Mouse (Mus musculus) erythroid progenitor cell, adult 5-6 weeks (primary cell): Measurements from ENCODE around the gene Frat1. TPM values are rescaled to one million over a fixed set of nuclear protein-coding genes. Genes with fewer than 3 reads are reported as not detected.

Experiments
- ATAC-seq: replicated peaks from 2 replicates; pipeline ENCODE4 v1.8.0; 2016; ENCODE audit warnings: moderate number of reproducible peaks, mild to moderate bottlenecking, moderate TSS enrichment, inconsistent platforms; ENCODE audit not compliant: poor library complexity, low FRiP score, severe bottlenecking
- total RNA-seq, 2 experiments: library from RNA; stranded (forward) in 1 of 2; stranded (reverse) in 1 of 2; fragments of 150-400 nt in 1 of 2; fragments of 186-747, 209-891 nt in 1 of 2; gene quantifications; 2 replicates each; pipeline versions ENCODE4 v1.2.3 to v1.2.4; 2015 to 2017; ENCODE audit warnings: low replicate concordance in 2 of 2

Gene Frat1
- total RNA-seq (2015; ENCODE audit: low replicate concordance): 3.2 and 3.8 TPM in 2 replicates
- total RNA-seq (2017; ENCODE audit: low replicate concordance): 0.26 and 2.6 TPM in 2 replicates

DNA sequence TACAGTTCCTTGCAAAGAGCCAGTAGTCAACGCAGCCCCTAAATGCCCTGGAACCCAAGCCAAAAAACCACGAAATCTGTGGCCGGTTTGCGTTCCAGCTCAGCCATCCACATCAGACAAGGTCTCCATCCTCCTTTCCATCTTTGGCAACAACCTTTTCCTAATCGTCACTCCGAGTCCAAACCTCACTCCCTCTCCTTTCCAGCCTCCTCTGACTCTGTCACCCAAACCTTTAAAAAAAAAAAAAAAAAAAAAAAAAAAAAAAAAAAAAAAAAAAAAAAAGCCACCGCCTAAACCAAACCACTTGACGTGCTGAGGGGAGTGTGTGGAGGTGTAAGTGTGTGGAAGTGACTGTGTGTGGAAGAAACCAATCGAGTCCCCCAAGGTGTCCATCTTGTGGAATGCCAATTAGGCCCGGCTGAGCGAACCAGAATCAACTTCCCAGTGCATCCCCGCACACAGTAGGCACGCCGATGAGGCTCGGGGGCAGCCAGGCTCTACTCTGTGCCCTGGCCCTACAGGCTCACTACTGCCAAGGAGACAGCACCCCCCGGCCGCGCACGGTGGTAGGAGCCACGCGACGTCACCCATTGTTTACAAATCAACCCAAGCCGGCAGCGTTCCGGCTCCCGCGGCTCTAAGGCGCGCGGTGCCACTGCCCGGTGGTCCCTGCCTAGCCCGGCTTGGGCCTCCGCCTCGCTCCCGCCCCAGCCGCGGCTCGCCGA, at the start of gene Frat1:
Gene Frat1 (plus strand): TSS at position 590 of the 725 bp plus-strand sequence.
- peak; percentile 91 for ATAC-seq

GRCm38 (mm10) chr19:41786896-41787295, 42.9 kb upstream of the Frat1 start:
- ATAC-seq: no peak

- no peak for ATAC-seq
These were observed 40.4 kb upstream of the Frat1 start for GRCm38 (mm10) chr19:41789110-41789961.

DNA sequence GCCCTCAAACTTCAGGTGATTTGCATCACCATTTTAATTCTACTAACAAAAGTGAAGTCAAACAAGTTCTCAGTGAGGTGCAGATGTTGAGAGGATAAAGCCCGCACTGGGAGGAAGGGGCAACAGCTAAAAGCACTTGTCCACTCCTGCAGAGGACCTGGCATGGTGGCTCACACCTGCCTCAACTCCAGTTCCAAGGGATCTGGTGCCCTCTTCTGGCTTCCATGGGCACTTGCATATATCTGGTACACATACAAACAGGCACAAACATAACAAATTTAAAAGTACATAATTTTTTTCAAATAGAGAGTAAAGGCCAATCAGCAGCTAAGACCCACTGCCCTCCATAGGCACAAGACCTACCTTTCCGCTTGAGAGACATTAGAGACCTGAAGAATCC, 38.4 kb upstream of the Frat1 start:
- peak; percentile 55; the same call in 1 of the 2 replicates for ATAC-seq

DNA sequence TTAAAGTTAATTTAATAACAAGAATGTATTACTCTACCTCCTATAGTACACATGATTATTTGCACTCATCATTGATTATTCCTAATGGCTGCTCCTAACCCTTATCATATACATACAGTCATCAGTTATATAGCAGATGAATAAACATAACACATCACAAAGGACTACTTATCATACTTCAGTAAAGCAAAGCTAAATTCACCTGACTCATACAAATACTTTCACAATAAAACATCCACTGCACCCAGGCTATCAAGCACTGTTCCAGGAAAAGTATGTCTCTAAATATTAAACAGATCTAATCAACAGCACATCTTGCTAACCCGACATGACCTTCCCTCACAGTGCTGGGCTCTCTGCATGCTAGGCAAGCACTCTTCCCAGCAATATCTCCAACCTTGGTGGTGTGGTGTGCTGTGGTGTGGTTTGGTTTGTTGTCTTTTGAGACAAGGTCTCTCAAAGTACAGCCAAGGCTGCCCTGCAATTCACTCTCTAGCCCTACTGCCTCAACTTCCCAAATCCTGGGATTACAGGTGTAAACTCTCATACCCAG, 36.8 kb upstream of the Frat1 start:
- ATAC-seq: no peak

GRCm38 (mm10) chr19:41794017-41794416, 35.8 kb upstream of the Frat1 start:
- ATAC-seq: no peak

GRCm38 (mm10) chr19:41794901-41795300, 34.9 kb upstream of the Frat1 start:
- ATAC-seq: no peak

DNA sequence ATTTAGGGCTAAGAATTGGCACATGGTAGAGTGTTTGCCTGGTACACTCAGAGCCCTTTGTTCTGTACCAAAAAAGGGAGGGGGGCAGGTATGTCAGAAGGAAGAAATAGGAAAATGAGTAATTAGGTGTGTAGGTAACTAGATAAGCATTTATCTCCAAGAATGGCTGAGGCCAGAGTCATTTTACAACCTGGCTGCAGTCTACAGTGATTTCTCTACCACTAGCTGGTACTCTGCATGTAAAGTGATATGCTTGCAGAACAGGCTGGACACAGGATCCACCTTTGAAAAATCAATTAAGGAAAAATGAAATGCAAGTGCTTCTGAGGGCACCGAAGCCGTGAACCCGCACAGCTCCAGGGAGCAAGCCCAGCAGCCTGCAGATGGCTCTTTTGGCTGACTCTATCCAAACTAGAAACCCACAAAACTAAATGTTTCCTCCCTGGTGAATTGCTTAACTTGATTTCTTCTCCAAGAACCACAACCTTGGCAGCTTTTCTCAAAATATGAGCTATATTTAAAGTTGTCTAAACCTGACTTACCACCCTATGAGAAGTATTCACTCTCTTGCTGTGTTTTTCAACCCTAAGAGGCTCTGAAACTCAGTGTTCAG, 33.5 kb upstream of the Frat1 start:
- no peak for ATAC-seq

DNA sequence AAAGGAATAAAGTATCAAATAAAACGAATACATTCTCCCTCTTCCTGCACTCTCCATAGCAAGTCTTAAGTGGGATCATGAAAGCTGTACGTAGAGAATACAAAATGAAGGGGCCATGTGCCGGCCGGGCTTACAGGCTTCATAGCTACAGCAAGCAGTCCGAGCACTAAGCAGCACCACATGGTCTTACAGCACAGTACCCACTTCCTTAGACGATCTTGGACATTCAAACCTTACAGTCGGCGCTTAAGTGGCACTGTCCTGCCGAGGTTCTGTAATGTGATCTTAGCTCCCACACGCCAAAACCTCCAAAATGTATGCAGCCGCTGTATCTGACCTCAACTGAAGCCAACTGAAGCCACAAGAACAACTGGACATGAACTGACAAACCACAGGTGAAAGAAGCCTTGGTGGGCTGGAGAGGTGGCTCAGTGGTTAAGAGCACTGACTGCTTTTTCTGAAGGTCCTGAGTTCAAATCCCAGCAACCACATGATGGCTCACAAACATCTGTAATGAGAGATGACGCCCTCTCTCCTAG, 32.9 kb upstream of the Frat1 start:
- no peak for ATAC-seq

- no peak for ATAC-seq
These were observed 32.2 kb upstream of the Frat1 start for GRCm38 (mm10) chr19:41797536-41797935.

DNA sequence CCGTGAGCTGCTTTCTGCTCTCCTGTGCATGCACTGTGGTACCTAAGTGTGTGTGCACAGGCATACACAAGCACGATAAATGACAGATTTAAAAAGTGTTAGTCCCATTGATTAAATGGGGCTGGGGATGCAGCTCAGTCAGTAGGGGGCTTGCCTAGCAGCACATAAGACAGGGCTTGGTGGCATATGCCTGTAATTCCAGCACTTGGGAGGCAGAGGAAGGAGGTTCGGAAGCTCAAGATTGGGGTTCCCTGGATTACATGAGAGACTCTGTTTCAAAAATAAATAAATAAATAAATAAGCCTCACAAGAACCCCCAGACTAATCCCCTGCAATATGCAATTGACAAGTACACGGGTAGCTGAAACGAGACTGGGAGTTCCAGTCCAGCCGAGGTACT, 29.3 kb upstream of the Frat1 start:
- no peak for ATAC-seq

DNA sequence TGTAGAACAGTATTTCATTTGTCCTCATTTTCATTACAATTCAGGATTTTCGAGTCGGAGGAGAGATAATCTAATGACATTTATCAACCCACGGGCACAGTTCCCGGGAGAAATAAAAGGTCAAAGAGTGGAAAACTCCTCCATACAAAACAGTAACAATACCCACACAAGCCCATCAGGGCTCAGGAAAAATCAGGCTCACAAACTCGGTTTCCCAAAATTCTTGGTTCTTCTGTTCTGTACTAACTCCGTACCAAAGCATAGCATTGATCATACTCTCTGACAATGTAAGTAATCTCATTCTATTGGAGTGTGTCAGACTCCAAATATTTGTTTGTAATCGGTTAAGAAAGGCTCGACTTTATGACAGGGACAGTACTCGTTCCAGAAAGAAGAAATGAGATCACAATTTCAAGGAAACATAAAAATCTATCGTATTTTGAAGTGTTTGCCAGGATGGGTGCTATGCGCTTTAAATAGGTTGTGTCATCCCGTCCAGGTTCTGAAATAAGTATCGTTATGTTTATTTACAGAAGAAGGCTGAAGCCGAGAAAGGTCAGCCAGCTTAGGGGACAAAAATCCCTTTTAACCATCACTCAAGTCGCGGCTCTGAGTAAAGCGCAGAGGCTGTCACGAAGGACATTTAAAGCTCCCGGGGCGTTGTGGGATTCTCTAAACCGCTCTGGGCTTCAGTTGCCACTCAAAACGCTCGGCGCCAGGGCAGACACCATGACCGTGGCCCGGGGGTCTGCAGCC, 28.6 kb upstream of the Frat1 start:
- peak; percentile 11; the same call in 1 of the 2 replicates for ATAC-seq

DNA sequence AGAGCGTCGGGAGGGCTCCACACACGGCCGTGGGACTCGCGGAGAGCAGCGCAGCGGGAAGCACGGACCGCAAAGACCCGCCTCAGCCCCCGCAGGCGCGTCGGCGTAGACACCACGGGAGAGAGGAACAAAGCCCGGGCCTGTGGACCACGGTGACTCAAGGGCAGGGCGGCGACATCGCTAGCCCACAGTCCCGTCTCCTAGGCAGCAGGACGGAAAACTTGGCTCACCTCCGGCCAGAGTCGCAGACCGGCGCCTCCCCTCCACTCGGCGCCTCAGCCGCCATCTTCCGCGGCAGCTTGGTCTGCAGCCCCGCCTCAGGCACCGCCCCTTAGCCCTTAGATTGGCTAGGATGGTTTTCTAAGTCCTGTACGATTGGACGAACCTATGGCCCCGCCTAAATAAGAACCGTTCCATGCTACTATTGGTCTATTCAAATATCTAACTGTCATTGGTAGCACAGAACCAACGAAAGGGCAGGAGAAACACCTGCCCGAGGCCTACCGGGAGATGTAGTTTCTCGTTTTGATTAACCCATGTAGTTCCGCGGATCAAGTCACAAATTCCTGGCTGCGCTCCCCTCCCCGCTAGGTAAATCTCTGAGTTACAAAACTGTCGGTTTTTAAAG, 27.9 kb upstream of the Frat1 start, which contains the start of gene Arhgap19:
Gene Arhgap19 (minus strand): TSS at position 306 of the 628 bp plus-strand sequence.
- peak; percentile 96 for ATAC-seq

- no peak for ATAC-seq
These were observed 26.4 kb upstream of the Frat1 start for GRCm38 (mm10) chr19:41803322-41803721.

DNA sequence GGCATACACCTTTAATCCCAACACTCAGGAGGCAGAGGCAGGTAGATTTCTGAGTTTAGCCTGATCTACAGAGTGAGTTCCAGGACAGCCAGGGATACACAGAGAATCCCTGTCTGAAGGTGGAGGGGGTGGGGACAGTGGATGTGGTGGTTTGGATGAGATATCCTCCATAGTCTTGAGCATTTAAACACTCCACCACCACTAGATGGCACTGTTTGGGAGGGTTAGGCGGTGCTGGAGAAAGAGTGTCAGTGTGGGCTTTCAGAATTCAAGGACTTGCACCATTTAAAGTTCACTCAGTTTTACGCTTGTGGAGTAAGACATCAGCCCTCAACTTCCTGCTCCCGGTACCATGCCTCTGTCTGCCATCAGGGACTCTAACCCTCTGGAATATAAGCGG, 23.9 kb upstream of the Frat1 start:
- ATAC-seq: no peak

GRCm38 (mm10) chr19:41807497-41807896, 22.3 kb upstream of the Frat1 start:
- peak; percentile 77 for ATAC-seq

DNA sequence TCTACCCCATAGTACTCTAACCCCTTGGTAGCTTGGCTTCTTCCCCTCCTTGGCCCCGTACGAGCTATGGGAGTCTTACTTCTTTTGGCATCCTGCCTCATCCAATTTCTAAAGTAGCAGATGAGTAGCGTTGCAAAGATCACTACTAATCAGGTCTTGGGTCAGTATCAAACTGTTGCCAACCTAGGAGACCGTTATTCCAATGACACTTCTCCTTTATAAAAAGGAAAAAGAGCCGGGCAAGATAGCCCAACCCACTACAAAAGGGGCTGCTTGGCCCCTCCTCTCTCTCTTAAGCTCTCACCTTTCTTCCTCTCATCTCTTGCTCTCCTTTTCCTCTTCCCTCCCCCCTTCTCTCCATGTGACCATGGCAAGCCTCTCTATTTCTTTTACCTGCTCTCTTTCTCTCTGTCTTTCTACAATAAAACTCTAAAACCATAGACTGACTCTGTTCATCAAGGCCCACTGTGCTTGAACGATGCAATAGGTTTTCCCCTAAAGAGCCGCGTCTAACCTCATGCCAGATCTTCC, 21.6 kb upstream of the Frat1 start:
- peak; percentile 21; the same call in 1 of the 2 replicates for ATAC-seq

GRCm38 (mm10) chr19:41810074-41810473, 19.7 kb upstream of the Frat1 start:
- ATAC-seq: no peak
